Mouse (Mus musculus) small intestine, adult 2 months (tissue): ENCODE measurements at regions not wholly inside any gene's neighbourhood (a gene's known extent, or its start where the extent isn't known, plus 50 kb on each side); places are given as distances from the start of the nearest gene placed in this dataset.
A peak's percentile ranks its signal among the peaks of the same experiment; 100 is the strongest.

Experiments used
- H3K27ac ChIP-seq: fragments of 200-500 bp; 2 replicates; pipeline ENCODE4 v1.5.1; 2012; ENCODE audit warnings: low read depth, low read length, control low read depth, inconsistent platforms; ENCODE audit not compliant: insufficient read depth
- H3K27me3 ChIP-seq: fragments of 200-500 bp; 2 replicates; pipeline ENCODE4 v1.6.1; 2012; ENCODE audit warnings: mild to moderate bottlenecking, moderate library complexity, low read length, inconsistent platforms; ENCODE audit not compliant: control insufficient read depth, insufficient read depth
- H3K36me3 ChIP-seq: fragments of 200-500 bp; 2 replicates; pipeline ENCODE4 v1.6.1; 2012; ENCODE audit warnings: mild to moderate bottlenecking, low read length, control low read depth, inconsistent platforms; ENCODE audit not compliant: control insufficient read depth, insufficient read depth
- H3K4me1 ChIP-seq: fragments of 200-500 bp; 2 replicates; pipeline ENCODE4 v1.6.1; 2012; ENCODE audit warnings: low read length, inconsistent platforms, mixed read lengths; ENCODE audit not compliant: control insufficient read depth, insufficient read depth, insufficient read length
- H3K4me3 ChIP-seq: fragments of 200-500 bp; 2 replicates; pipeline ENCODE4 v1.5.1; 2012; ENCODE audit warnings: low read depth, mild to moderate bottlenecking, control low read depth, inconsistent platforms, low read length, moderate library complexity
- CTCF ChIP-seq: fragments of 200-500 bp; IDR thresholded peaks from 2 replicates; pipeline ENCODE4 v1.5.1; 2012; ENCODE audit warnings: low read depth, mild to moderate bottlenecking, control low read depth, inconsistent platforms, low read length, moderate library complexity, mixed read lengths; ENCODE audit not compliant: insufficient replicate concordance, insufficient read length; ENCODE audit errors: extremely low read depth
- POLR2A ChIP-seq: fragments of 200-500 bp; IDR thresholded peaks from 2 replicates; pipeline ENCODE4 v1.6.1; 2012; ENCODE audit warnings: low read depth, mild to moderate bottlenecking, control low read depth, inconsistent platforms, low read length, moderate library complexity
- WGBS: fragments of 180-500 bp; shearing (Covaris S2); methylation state at CpG from one replicate; pipeline ENCODE4 v1.1.7; 2018; 5-methylcytosine and 5-hydroxymethylcytosine counted together

- no peaks in the 10 kb centered on the region for H3K36me3 ChIP-seq
- 88% methylated on average over 12 of the region's 12 CpGs for WGBS
- no peak for TF ChIP-seq POLR2A
- no peak for TF ChIP-seq CTCF
- H3K4me1 ChIP-seq, result no peaks in the 10 kb centered on the region
- no peak overlapping the region for H3K4me3 ChIP-seq
- H3K27me3 ChIP-seq, result no peaks in the 10 kb centered on the region
- no peak overlapping the region for H3K27ac ChIP-seq
These were observed 167.3 kb downstream of the Irs2 start for GRCm38 (mm10) chr8:10840853-10841531.

- no peak for TF ChIP-seq POLR2A
- TF ChIP-seq CTCF, result no peak
- H3K4me1 ChIP-seq, result no peaks in the 10 kb centered on the region
- no peak overlapping the region for H3K27ac ChIP-seq
- no peak overlapping the region for H3K4me3 ChIP-seq
- 89% methylated on average over 1 of the region's 1 CpGs for WGBS
- H3K27me3 ChIP-seq, result no peaks in the 10 kb centered on the region
- no peaks in the 10 kb centered on the region for H3K36me3 ChIP-seq
These were observed 168.2 kb downstream of the Irs2 start for GRCm38 (mm10) chr8:10840044-10840443.

GRCm38 (mm10) chr8:10835054-10835453 lies 173.2 kb downstream of the Irs2 start:
- Histone ChIP-seq H3K36me3 (no peaks in the 10 kb centered on the region), H3K27me3 (no peaks in the 10 kb centered on the region), H3K4me1 (peaks cover 2% of the 10 kb centered on the region; the same call in 1 of the 2 replicates), H3K27ac (no peak overlapping the region), H3K4me3 (no peak overlapping the region)
- TF ChIP-seq CTCF, result no peak
- no peak for TF ChIP-seq POLR2A
- 81% methylated on average over 6 of the region's 6 CpGs for WGBS

GRCm38 (mm10) chr8:10831864-10832263 lies 176.4 kb downstream of the Irs2 start:
- Histone ChIP-seq H3K36me3 (no peaks in the 10 kb centered on the region), H3K27me3 (no peaks in the 10 kb centered on the region), H3K4me1 (peaks cover 2% of the 10 kb centered on the region; the same call in 1 of the 2 replicates), H3K27ac (peak overlapping the region; percentile 51), H3K4me3 (no peak overlapping the region)
- TF ChIP-seq CTCF, result no peak
- no peak for TF ChIP-seq POLR2A
- 80% methylated on average over 7 of the region's 7 CpGs for WGBS

- no peaks in the 10 kb centered on the region for H3K27me3 ChIP-seq
- no peak for TF ChIP-seq CTCF
- WGBS, result 71% methylated on average over 6 of the region's 6 CpGs
- H3K27ac ChIP-seq, result peak overlapping the region; percentile 75
- H3K36me3 ChIP-seq, result no peaks in the 10 kb centered on the region
- H3K4me1 ChIP-seq, result peaks cover 2% of the 10 kb centered on the region; the same call in 1 of the 2 replicates
- no peak overlapping the region for H3K4me3 ChIP-seq
These were observed 177.0 kb downstream of the Irs2 start for GRCm38 (mm10) chr8:10831277-10831676.

- Histone ChIP-seq H3K27me3 (no peaks in the 10 kb centered on the region), H3K27ac (peak overlapping the region; percentile 75), H3K36me3 (no peaks in the 10 kb centered on the region), H3K4me3 (no peak overlapping the region), H3K4me1 (peaks cover 2% of the 10 kb centered on the region; the same call in 1 of the 2 replicates)
- 92% methylated on average over 10 of the region's 10 CpGs for WGBS
- TF ChIP-seq CTCF, result no peak
- no peak for TF ChIP-seq POLR2A
These were observed 177.4 kb downstream of the Irs2 start for GRCm38 (mm10) chr8:10830835-10831234.

- H3K4me1 ChIP-seq, result peaks cover 2% of the 10 kb centered on the region; the same call in 1 of the 2 replicates
- no peak for TF ChIP-seq POLR2A
- TF ChIP-seq CTCF, result no peak
- H3K4me3 ChIP-seq, result no peak overlapping the region
- H3K27me3 ChIP-seq, result no peaks in the 10 kb centered on the region
- H3K27ac ChIP-seq, result no peak overlapping the region
- no peaks in the 10 kb centered on the region for H3K36me3 ChIP-seq
- 55% methylated on average over 9 of the region's 9 CpGs for WGBS
These were observed 179.7 kb downstream of the Irs2 start for GRCm38 (mm10) chr8:10828580-10828979.

GRCm38 (mm10) chr8:10827560-10827959 lies 180.7 kb downstream of the Irs2 start:
- Histone ChIP-seq H3K27me3 (no peaks in the 10 kb centered on the region), H3K4me3 (no peak overlapping the region), H3K4me1 (peaks cover 2% of the 10 kb centered on the region; the same call in 1 of the 2 replicates), H3K27ac (no peak overlapping the region), H3K36me3 (no peaks in the 10 kb centered on the region)
- WGBS, result 60% methylated on average over 6 of the region's 6 CpGs
- TF ChIP-seq CTCF (peak; percentile 57; the same call in 1 of the 2 replicates), POLR2A (no peak)
